Mouse (Mus musculus) adrenal gland, postnatal 4 days (tissue): ENCODE measurements at regions not wholly inside any gene's neighbourhood (a gene's known extent, or its start where the extent isn't known, plus 50 kb on each side); places are given as distances from the start of the nearest gene placed in this dataset.
"Not testable (repeated sequence)": the region's sequence is repeated elsewhere in the genome, so short reads cannot be mapped to it uniquely, and the experiment has no call there.

ENCODE experiments used
- DNase-seq, 2 experiments: peaks; one replicate each; pipeline ENCODE4 v3.0.0; 2021 to 2022; ENCODE audit warnings: low spot score in 2 of 2, mixed read lengths in 2 of 2

- DNase-seq: no peak
Observed at GRCm38 (mm10) chr11:71285193-71285592, 54.7 kb upstream of the Nlrp1b start.

- not testable (repeated sequence) for DNase-seq
Observed at GRCm38 (mm10) chr11:71288243-71288642, 57.7 kb upstream of the Nlrp1b start.

DNA sequence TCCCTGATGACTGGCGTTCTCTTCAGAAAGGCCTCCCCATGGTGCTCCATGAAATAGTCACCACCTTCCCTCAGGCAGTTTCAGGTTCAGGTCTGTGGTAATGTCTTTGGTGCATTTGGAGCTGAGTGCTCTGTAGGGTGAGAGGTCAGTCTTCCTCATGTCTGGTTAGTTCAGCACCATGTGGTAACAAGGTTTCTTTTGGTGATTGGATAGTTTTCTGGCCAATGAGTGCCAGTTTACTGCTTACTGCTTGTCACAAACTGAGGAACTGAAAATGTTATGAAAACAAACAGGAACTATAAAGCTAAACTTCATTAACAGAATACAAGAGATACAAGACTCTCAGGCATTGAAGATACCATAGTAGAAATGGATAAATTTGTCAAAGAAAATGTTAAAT lies 59.0 kb upstream of the Nlrp1b start:
- DNase-seq: no peak

- DNase-seq: no peak
Observed at GRCm38 (mm10) chr11:71299479-71299878, 68.9 kb upstream of the Nlrp1b start.

GRCm38 (mm10) chr11:71323439-71323838 lies 92.9 kb upstream of the Nlrp1b start:
- DNase-seq: no peak

DNA sequence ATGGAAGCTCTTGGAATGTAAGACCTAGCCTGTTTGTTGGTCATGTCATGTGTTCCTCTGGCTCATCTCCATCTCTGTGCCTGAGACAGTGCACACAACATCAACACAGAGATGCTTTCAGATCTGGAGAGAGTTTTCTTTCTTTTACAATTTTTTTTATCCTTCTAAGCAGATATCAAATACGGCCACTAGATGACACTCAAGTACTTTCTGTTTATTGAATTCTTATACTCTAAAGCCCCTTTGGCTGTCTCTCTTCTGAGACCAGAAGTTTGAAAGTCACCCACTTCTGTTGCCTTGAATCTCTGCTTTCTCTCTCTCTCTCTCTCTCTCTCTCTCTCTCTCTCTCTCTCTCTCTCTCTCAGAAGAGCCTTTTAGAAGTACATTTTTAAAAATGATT lies 106.9 kb upstream of the Nlrp1b start:
- DNase-seq: no peak

DNA sequence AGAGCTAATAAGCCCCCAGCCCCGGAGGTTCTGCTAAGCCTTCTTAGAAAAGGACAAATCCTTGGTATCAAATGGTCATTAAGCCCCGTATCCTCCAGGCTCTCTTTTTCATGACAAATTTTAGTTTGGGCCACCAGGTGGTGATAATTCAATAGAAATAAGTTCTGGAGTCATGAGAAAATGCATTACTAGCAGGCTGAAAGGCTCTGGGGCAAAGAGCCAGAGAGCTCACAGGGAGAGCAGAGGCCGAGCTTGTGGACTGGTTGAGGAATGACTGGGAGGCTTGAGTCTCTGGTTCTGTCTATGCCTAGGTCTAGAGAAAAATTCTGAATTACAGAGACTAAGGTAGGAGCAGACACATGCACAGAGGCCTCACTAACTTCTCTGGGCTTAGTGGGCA lies 115.5 kb upstream of the Nlrp1b start:
- DNase-seq: no peak

- no peak for DNase-seq
Observed at GRCm38 (mm10) chr11:71357089-71357488, 126.6 kb upstream of the Nlrp1b start.

DNA sequence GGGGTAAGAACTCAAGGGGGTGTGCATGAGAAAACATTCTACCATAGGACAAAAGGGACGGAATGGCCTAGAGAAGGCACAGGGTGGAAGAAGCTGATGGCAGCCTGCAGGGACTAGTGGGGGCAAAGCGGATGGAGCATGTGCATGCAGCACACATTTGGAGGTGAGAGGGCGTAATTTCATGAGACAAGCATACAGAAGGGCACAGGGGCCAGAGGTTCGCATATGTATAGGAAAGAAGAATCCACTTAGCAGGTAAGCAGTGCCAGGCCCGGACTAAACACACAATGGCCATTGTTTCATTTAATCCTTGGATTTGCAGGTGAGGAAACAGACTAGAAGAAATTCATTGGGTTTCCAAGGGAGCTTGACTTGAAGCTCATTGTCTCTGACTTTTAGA lies 130.3 kb upstream of the Nlrp1b start:
- DNase-seq: no peak

DNA sequence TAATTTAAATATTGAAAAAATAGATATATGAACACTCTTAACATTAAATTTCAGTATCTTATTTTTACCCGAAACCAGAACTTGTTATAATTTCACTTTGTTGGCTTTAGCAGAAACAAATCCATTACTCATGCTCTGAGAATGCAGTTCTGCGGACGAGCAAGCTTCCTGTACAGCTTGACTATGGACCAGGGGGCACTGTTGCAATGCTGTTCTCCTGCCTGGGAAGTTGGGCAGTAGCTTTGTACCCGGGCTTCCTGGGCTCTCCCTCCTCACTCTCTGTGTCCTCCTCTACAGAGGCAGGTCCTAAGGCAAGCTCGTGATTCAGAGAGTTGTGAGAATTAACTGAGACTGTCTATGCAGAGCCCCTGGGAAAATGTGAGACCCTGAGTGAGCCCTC lies 141.3 kb upstream of the Nlrp1b start:
- DNase-seq: no peak

- DNase-seq: no peak
Observed at GRCm38 (mm10) chr11:71375132-71375531, 144.6 kb upstream of the Nlrp1b start.

GRCm38 (mm10) chr11:71388411-71388810 lies 157.9 kb upstream of the Nlrp1b start:
- DNase-seq: no peak

DNA sequence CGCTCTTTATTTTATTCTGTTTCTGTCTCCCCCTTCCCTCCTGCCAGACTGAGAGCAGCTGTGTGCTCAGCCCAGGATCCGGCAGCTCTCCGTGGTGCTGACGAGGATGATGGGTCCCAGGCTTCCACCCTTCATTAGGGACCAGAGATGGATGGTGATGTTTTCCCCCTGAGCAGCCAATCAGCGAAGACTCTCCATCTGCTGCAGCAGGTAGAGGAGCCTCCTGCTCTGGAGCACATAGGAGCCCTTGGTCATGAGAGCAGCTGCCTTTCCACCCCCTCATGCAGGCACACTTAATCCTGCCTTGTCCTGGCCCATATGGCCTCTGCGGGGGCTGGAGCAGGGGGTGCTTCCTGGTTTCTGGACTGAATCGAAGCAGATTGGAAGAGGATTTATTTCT lies 159.1 kb upstream of the Nlrp1b start:
- DNase-seq: no peak

DNA sequence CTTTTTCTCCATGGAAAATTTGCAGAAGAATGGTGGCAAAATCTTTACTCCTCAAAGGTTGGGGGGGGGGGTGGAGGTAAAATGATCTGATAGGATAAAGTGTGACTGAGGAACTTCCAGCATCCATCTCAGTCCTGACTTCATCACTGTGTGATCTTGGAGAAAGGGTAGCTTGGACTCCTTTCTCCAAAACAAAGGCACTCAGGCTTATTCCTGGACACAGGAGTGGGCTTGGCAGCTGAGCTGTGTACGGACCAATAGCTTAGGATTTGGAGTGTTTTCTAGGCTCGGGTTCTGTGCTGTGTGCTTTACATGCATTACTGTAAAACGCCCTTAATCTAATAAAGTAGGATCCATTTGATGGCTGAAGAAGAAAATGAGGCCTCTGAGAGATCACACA lies 159.6 kb upstream of the Nlrp1b start:
- DNase-seq: no peak

DNA sequence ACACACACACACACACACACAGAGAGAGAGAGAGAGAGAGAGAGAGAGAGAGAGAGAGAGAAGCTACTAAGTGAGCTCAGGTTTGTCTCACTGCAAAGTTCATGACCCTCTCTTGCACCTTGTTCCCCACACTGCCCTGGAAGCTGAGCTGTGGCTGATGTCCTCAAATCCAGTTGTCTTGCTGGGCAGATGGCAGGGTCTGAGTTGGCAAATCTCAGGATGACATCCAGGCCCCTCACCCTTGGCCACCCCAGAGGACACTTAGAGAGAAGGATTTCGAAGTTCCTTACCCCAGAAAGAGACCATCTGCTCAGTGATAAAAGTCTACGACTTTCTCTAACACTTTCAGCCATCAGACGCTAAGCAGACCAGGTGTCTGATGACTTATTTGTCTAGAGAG lies 160.1 kb upstream of the Nlrp1b start:
- DNase-seq: no peak

DNA sequence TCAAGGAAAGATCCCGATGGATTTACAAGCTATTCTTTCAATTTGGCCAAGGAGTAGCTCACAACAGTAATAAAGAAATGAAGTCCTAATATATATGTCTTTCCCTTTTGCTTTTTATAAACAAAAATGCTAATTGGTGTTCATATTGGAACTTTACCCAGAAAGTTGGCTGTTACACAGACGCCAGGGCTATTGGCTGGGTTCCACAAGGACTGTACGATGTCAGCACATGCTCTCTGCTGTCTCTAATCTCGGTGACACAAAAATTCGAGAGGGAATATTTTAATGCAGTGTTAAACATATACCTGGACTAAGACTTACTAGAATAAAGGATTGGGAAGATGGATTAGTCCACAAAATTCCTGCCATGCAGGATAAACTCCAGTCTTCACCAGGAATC lies 162.9 kb upstream of the Nlrp1b start:
- no peak for DNase-seq

DNA sequence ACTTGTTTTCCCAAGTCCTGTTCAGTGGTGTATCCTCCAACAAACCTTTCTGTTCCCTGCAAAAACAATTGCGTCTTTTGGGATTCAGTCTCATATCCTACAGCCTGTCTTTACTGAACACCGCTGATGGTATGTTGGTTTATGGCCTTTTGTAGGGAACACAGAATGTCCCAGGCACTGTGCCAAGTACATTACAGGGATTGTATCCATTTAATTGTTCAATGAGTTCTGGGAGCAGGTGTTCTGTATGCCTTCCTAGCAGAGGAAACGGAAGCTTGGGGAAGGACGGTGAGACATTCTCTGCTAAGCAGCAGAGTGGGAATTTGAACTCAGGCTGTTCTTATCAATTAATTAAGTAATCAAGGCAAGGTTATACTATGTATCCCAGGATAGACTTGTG lies 164.5 kb upstream of the Nlrp1b start:
- DNase-seq: no peak

DNA sequence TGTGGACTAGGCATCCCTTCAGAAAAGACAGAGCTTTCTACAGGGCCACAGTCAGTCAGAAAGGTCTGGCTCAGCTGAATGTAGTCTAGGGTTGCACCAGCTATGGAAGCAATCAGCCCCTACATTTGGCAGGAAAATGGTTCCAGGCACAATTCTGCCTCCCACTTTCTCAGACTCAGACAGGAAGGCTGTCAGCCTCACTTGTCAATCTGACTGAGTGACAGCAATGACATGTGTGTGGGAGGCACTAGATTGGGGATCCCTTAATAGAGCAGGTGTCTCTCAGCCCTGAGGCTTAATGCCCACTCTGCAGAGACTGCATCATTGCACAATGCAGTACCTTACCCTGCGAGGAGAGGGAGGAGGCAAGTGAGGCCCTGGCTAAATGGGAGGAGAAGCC lies 165.1 kb upstream of the Nlrp1b start:
- no peak for DNase-seq

DNA sequence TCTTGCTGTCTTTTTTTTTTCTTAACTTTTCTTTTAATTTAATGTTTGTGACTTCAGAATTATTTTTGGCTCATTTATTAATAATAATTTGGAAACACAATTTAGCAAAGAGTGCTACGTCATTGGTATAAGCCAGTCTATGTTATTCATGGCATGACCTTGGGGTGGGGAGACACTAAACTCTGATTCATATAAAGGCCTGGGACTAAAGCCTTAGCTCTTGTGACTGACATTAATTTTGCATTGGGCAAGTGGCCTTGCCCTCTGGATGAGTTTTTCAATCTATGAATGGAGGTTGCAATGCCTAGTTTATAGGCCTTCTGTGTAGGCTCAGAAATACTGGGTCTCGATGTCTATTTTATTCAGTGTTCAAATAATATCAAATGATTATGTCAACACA lies 169.8 kb upstream of the Nlrp1b start:
- DNase-seq: no peak

DNA sequence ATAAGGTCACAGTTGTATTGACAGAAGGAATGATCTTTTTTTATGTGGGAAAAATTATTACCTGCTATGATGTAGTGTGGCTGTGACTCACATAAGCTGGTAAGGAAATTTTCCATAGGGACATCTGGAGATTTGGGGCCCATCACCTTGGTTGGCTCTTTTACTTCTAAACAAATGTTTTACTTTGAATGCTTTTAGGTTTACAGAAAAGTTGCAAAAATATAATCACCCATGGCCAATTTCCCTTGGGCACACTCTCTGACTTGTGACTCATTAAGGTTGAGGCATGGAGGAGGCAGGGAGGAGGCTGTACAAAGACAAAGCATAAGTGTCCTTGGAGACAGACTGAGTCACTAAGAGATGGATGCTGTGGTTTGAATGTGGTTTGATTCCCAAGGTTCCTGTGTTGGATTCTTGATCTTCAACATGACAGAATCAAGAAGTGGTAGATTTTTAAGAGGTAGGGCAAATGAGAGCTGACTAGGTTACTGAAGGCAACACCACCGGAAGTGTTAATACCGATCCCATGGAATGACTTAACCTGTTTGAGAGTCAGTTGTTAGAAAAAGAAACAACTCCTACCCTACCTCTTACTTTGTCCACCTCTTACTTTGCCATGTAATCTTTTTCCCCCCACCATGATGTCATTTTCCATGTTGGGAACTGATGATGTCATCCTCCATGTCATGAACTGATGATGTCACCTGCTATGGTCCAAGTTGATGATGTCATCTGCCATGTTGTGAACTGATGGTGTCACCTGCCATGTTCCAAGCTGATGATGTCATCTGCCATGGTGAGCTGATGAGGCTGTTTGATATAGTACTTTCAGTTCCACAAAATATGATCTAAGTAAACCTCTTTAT lies 171.1 kb upstream of the Nlrp1b start:
- no peak for DNase-seq

DNA sequence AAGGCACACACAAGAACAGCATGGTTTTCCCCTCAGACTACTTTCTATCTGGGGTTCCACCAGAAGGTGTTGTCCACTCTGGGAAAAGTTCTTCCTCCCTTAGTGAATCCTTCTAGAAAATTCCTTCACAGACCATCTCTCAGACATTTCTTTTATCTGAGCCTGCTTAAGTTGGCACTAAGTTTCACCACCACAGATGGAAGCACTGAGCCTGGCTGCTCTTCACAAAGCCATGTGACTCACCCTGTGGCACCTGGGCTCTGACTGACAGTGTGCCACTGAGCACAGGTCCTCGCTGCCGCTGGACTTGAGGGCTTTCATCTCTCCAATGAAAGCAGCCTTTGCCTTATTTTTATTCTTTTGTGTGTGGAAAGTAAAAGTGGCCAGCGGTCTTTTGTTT lies 173.8 kb upstream of the Nlrp1b start:
- DNase-seq: no peak

- DNase-seq: no peak
Observed at GRCm38 (mm10) chr11:71407043-71407442, 176.5 kb upstream of the Nlrp1b start.

DNA sequence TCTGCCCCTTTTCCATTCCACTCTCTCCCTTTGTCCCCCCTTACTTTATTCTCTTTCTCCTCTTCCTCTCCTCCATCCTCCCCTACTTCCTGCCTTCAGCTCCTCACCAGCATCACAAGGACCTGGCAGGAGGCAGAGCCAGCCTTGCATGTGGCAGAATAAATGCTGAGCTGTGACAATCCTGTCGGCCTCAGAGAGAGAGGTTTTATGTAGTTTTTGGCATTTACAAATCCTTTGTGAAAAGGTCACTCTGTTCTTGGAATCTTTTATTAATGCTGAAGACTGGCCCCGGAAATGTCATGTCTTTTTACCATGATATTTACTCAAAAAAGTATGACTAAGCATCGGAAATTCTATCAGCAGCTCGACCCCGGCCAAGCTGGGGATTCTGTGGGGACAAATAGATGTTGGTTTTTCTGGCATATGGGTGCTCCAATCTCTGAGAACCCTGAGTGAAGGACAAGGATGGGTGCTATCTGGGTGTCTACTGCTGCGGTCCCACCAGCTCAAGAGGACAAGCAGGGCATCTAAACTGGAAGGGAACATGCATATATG lies 178.8 kb upstream of the Nlrp1b start:
- DNase-seq: no peak
